In genomic region chr6:56765696-56766095, GRCm38 (mm10) we compare ENCODE assay signal across 28 mouse cellular contexts. TPM values are rescaled to one million over a fixed set of nuclear protein-coding genes. Genes with fewer than 3 reads are reported as not detected.
DNase-seq lines count a peak whose midpoint lies in the region; ATAC-seq and TF ChIP-seq lines count a peak whose summit lies in the region.
"Had no signal": no experiment of that assay in that cellular context is flagged by ENCODE, and none has a peak within 500 bp of the region (broad histone marks: within the 10 kb centered on the region; RNA-seq: fewer than 3 reads in every experiment).

No protein-coding gene starts in this region.

- H3K36me3 ChIP-seq in hindbrain, embryonic 15.5 days: peaks cover 27% of the 10 kb centered on the region
- H3K36me3 ChIP-seq in hindbrain, embryonic 10.5 days: peaks cover 17% of the 10 kb centered on the region
- H3K36me3 ChIP-seq in intestine, postnatal 0 days (ENCODE audit: control insufficient read depth, insufficient read depth): peaks cover 12% of the 10 kb centered on the region

- H3K4me1 ChIP-seq in hindbrain, embryonic 15.5 days (replicated peaks): no peaks in the 10 kb centered on the region
- no peaks in the 10 kb centered on the region for H3K4me1 ChIP-seq in hindbrain, embryonic 10.5 days (replicated peaks)
- 0 out of 2 replicates have a peak, but pooled peaks cover 4% of the 10 kb centered on the region for H3K4me1 ChIP-seq in intestine, postnatal 0 days (replicated peaks; ENCODE audit: control insufficient read depth, insufficient read depth, low read length)
- H3K4me1 ChIP-seq: embryonic facial prominence, embryonic 10.5 days; embryonic facial prominence, embryonic 13.5 days; forebrain, embryonic 12.5 days; forebrain, embryonic 15.5 days; heart, embryonic 10.5 days; hindbrain, embryonic 13.5 days had no signal

- H3K4me2 ChIP-seq in hindbrain, embryonic 15.5 days: no peak overlapping the region
- no peak overlapping the region for H3K4me2 ChIP-seq in intestine, postnatal 0 days (replicated peaks; ENCODE audit: low read depth)
- H3K4me2 ChIP-seq: embryonic facial prominence, embryonic 13.5 days; forebrain, embryonic 12.5 days; forebrain, embryonic 15.5 days; heart, embryonic 13.5 days; hindbrain, embryonic 13.5 days had no signal

- DNase-seq in hindbrain, embryonic 10.5 days (ENCODE audit: low spot score): no peak
- DNase-seq in ZHBTc4 (ENCODE audit: low read depth, low spot score): peak; percentile 13
- no peak for DNase-seq in cerebellum, postnatal 36 days
- DNase-seq: adrenal gland, postnatal 10 days; adrenal gland, postnatal 36 days; B cell, adult 2 months; cerebellum, adult 18-20 months; cerebellum, adult 9-11 months; cerebellum, postnatal 25 days; embryo, embryonic 11 days; gastrocnemius, postnatal 25 days; heart, adult 2 months; heart, postnatal 14 days had no signal

- no peak overlapping the region for H3K9ac ChIP-seq in hindbrain, embryonic 15.5 days
- H3K9ac ChIP-seq in intestine, postnatal 0 days (ENCODE audit: low read depth, low read length): no peak overlapping the region
- H3K9ac ChIP-seq: embryonic facial prominence, embryonic 13.5 days; forebrain, embryonic 12.5 days; forebrain, embryonic 15.5 days; heart, embryonic 13.5 days; hindbrain, embryonic 13.5 days had no signal

- no peaks in the 10 kb centered on the region for H3K9me3 ChIP-seq in hindbrain, embryonic 15.5 days
- H3K9me3 ChIP-seq in hindbrain, embryonic 10.5 days: no peaks in the 10 kb centered on the region
- no peaks in the 10 kb centered on the region for H3K9me3 ChIP-seq in intestine, postnatal 0 days (ENCODE audit: control insufficient read depth)
- H3K9me3 ChIP-seq: embryonic facial prominence, embryonic 10.5 days; embryonic facial prominence, embryonic 13.5 days; forebrain, embryonic 12.5 days; forebrain, embryonic 15.5 days; G1E; heart, embryonic 10.5 days; heart, embryonic 13.5 days; hindbrain, embryonic 13.5 days had no signal

- no peak overlapping the region for H3K4me3 ChIP-seq in hindbrain, embryonic 15.5 days
- no peak overlapping the region for H3K4me3 ChIP-seq in hindbrain, embryonic 10.5 days
- H3K4me3 ChIP-seq in intestine, postnatal 0 days (ENCODE audit: low read depth, low read length): no peak overlapping the region
- H3K4me3 ChIP-seq: embryonic facial prominence, embryonic 10.5 days; embryonic facial prominence, embryonic 13.5 days; erythroblast, embryonic 14.5 days; forebrain, embryonic 12.5 days; forebrain, embryonic 15.5 days; heart, adult 2 months; heart, embryonic 10.5 days; heart, embryonic 13.5 days; hindbrain, embryonic 13.5 days had no signal

- H3K27ac ChIP-seq in hindbrain, embryonic 15.5 days (replicated peaks): no peak overlapping the region
- no peak overlapping the region for H3K27ac ChIP-seq in hindbrain, embryonic 10.5 days
- H3K27ac ChIP-seq in intestine, postnatal 0 days (ENCODE audit: low read depth, low read length): no peak overlapping the region
- H3K27ac ChIP-seq: embryonic facial prominence, embryonic 10.5 days; embryonic facial prominence, embryonic 13.5 days; forebrain, embryonic 12.5 days; forebrain, embryonic 15.5 days; heart, adult 2 months; heart, embryonic 10.5 days; heart, embryonic 13.5 days; hindbrain, embryonic 13.5 days; hindbrain, postnatal 0 days had no signal

- no peak for TF ChIP-seq CTCF in intestine, postnatal 0 days (IDR thresholded peaks at IDR 0.05; ENCODE audit: low read depth)

- 87% methylated on average over 4 of the region's 4 CpGs for WGBS in hindbrain, embryonic 15.5 days
- WGBS in hindbrain, embryonic 10.5 days: 87% methylated on average over 4 of the region's 4 CpGs
- WGBS in intestine, postnatal 0 days: 75% methylated on average over 4 of the region's 4 CpGs

- no peaks in the 10 kb centered on the region for H3K27me3 ChIP-seq in hindbrain, embryonic 15.5 days
- H3K27me3 ChIP-seq in hindbrain, embryonic 10.5 days (ENCODE audit: insufficient read depth, poor library complexity, severe bottlenecking): no peaks in the 10 kb centered on the region
- H3K27me3 ChIP-seq in intestine, postnatal 0 days (replicated peaks; ENCODE audit: control insufficient read depth, insufficient read depth, low read length): no peaks in the 10 kb centered on the region
- H3K27me3 ChIP-seq: embryonic facial prominence, embryonic 13.5 days; forebrain, embryonic 12.5 days; forebrain, embryonic 15.5 days; heart, embryonic 13.5 days; hindbrain, embryonic 13.5 days; Patski had no signal

- ATAC-seq in hindbrain, embryonic 15.5 days (ENCODE audit: low FRiP score, low read depth): 0 out of 2 replicates have a peak, but pooled peaks have one; percentile 24
- ATAC-seq in CD4-positive, CD25-positive, alpha-beta regulatory T cell, adult 4 months: peak; percentile 42
- ATAC-seq in intestine, postnatal 0 days: peak; percentile 56
- ATAC-seq in megakaryocyte, adult 5-6 weeks (ENCODE audit: poor library complexity, severe bottlenecking): no peak
- ATAC-seq: forebrain, embryonic 15.5 days; hindbrain, postnatal 0 days had no signal

RNA-seq across cellular contexts. Expression of gene Kbtbd2, which starts 31.9 kb away (rescaled TPM):
- polyA plus RNA-seq in hindbrain, embryonic 15.5 days (2015; fragmentation: Nextera tagmentation; extraction: Ambion mirVana): 32.0 and 33.4 TPM in 2 replicates
- polyA plus RNA-seq in hindbrain, embryonic 10.5 days (2016; fragmentation: Nextera tagmentation; extraction: Ambion mirVana): 34.4 and 38.9 TPM in 2 replicates
- 10 to 100 TPM; 22.9 to 27.2 TPM for polyA plus RNA-seq in CD4-positive, CD25-positive, alpha-beta regulatory T cell, adult 4 months (2017; shearing (Covaris generic))
- polyA plus RNA-seq in intestine, postnatal 0 days (2015; fragmentation: Nextera tagmentation; extraction: Ambion mirVana): 8.1 TPM in 2 replicates
- 36.8 and 40.0 TPM in 2 replicates for total RNA-seq in megakaryocyte, adult 5-6 weeks (2015)
- total RNA-seq in megakaryocyte, adult 5-6 weeks (2017): 36.1 and 37.0 TPM in 2 replicates

RNA-seq across cellular contexts. Expression of gene Avl9, which starts 51.0 kb away (rescaled TPM):
- polyA plus RNA-seq in hindbrain, embryonic 15.5 days (2015; fragmentation: Nextera tagmentation; extraction: Ambion mirVana): 25.8 and 26.1 TPM in 2 replicates
- 15.4 and 19.0 TPM in 2 replicates for polyA plus RNA-seq in hindbrain, embryonic 10.5 days (2016; fragmentation: Nextera tagmentation; extraction: Ambion mirVana)
- polyA plus RNA-seq in CD4-positive, CD25-positive, alpha-beta regulatory T cell, adult 4 months (2017; shearing (Covaris generic)): 10 to 100 TPM; 12.9 to 14.6 TPM
- polyA plus RNA-seq in intestine, postnatal 0 days (2015; fragmentation: Nextera tagmentation; extraction: Ambion mirVana): 9.6 and 11.8 TPM in 2 replicates
- total RNA-seq in megakaryocyte, adult 5-6 weeks (2015): 28.8 and 29.5 TPM in 2 replicates
- 27.3 and 29.8 TPM in 2 replicates for total RNA-seq in megakaryocyte, adult 5-6 weeks (2017)
